Mouse (Mus musculus) liver, embryonic 16.5 days (tissue): ENCODE measurements around the gene Prrc2a. TPM values are rescaled to one million over a fixed set of nuclear protein-coding genes. Genes with fewer than 3 reads are reported as not detected.

Source experiments
- ATAC-seq: fragments of 200-750 bp; cut with Nextera tagmentation; 2 replicates; pipeline ENCODE4 v1.8.0; 2017; ENCODE audit warnings: low read depth, mild to moderate bottlenecking, moderate number of reproducible peaks, moderate library complexity
- H3K27ac ChIP-seq: fragments of 300-500 bp; sonication (generic); 2 replicates; pipeline ENCODE4 v1.5.1; 2014; ENCODE audit warnings: mild to moderate bottlenecking, low read length
- H3K27me3 ChIP-seq: fragments of 300-500 bp; sonication (generic); 2 replicates; pipeline ENCODE4 v1.6.1; 2014; ENCODE audit warnings: low read depth, low read length, mixed read lengths; ENCODE audit not compliant: control insufficient read depth, insufficient read depth
- H3K36me3 ChIP-seq: fragments of 300-500 bp; sonication (generic); 2 replicates; pipeline ENCODE4 v1.6.1; 2014; ENCODE audit warnings: mild to moderate bottlenecking; ENCODE audit not compliant: control insufficient read depth, insufficient read depth
- H3K4me1 ChIP-seq: fragments of 300-500 bp; sonication (generic); 2 replicates; pipeline ENCODE4 v1.6.1; 2014; ENCODE audit warnings: low read depth, low read length, mixed read lengths; ENCODE audit not compliant: control insufficient read depth
- H3K4me2 ChIP-seq: fragments of 300-500 bp; sonication (generic); 2 replicates; pipeline ENCODE4 v1.6.1; 2014; ENCODE audit warnings: low read depth, low read length, mixed read lengths
- H3K4me3 ChIP-seq: fragments of 300-500 bp; sonication (generic); 2 replicates; pipeline ENCODE4 v1.5.1; 2014; ENCODE audit warnings: low read depth, mild to moderate bottlenecking, low read length
- H3K9ac ChIP-seq: fragments of 300-500 bp; sonication (generic); 2 replicates; pipeline ENCODE4 v1.6.1; 2014; ENCODE audit warnings: low read depth, low read length
- H3K9me3 ChIP-seq: fragments of 300-500 bp; sonication (generic); replicated peaks from 2 replicates; pipeline ENCODE4 v1.6.1; 2016; ENCODE audit warnings: low read length; ENCODE audit not compliant: control insufficient read depth
- WGBS: fragments of 180-500 bp; shearing (Covaris S2); extraction: QIAGEN DNeasy Blood & Tissue Kit; methylation state at CpG from one replicate; pipeline ENCODE4 v1.1.7; 2014; ENCODE audit not compliant: insufficient replicate concordance; 5-methylcytosine and 5-hydroxymethylcytosine counted together
- polyA plus RNA-seq: library from polyadenylated mRNA; unstranded; fragments of >200 nt; fragmentation: Nextera tagmentation; extraction: Ambion mirVana; gene quantifications from 2 replicates; pipeline ENCODE4 v1.2.1, GENCODE M21; 2015

The Prrc2a gene
- polyA plus RNA-seq, 1 experiment from 2014 or later: 45.0 TPM

DNA sequence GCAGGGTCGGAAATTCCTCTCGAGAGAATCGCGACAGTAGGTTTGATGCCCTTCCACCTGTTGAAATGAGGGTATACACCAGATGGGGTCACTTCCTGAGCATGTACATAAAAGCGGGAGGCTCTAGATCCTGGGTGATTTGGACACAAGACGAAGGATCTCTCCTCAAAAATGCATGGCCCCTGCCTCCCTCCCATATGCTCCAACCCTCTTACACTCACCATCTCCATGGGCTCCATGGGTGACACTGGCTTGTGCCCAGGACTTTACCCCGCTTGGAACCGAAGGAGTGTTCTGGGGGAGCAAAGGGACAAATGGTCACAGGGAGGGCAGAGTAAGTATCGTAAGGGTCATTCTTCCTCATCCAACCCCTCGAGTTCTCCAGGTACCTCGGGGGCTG is 3.3 kb downstream of the Prrc2a start:
- Histone ChIP-seq H3K4me1 (peaks cover 23% of the 10 kb centered on the region), H3K9ac (no peak overlapping the region), H3K27ac (no peak overlapping the region), H3K4me3 (no peak overlapping the region), H3K9me3 (no peaks in the 10 kb centered on the region), H3K4me2 (no peak overlapping the region), H3K27me3 (no peaks in the 10 kb centered on the region), H3K36me3 (peaks cover 57% of the 10 kb centered on the region)
- WGBS: 79% methylated on average over 11 of the region's 11 CpGs
- no peak for ATAC-seq

DNA sequence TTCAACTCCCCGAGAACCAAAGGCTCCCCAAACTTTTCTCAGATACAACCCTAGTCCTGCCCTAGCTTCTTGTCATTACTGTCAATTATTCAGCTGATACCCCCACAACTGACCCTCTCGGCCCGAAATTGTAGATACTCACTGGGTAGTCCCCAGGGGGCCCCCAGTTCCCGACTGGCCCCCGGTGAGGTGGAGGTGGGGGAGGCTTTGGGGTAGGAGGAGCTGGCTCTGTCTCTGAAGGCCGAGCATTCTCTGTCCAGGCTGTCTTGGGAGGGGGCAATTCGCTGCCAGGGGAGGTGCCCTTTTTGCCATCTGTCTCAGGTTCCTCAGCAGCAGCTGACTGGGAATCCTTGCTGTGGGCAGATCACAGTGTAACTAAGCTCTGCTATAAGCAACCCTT is 5.1 kb downstream of the Prrc2a start:
- Histone ChIP-seq H3K27me3 (no peaks in the 10 kb centered on the region), H3K27ac (no peak overlapping the region), H3K4me1 (peaks cover 17% of the 10 kb centered on the region), H3K9ac (no peak overlapping the region), H3K4me3 (no peak overlapping the region), H3K4me2 (no peak overlapping the region), H3K9me3 (no peaks in the 10 kb centered on the region), H3K36me3 (peaks cover 74% of the 10 kb centered on the region)
- no peak for ATAC-seq
- 83% methylated on average over 7 of the region's 7 CpGs for WGBS

DNA sequence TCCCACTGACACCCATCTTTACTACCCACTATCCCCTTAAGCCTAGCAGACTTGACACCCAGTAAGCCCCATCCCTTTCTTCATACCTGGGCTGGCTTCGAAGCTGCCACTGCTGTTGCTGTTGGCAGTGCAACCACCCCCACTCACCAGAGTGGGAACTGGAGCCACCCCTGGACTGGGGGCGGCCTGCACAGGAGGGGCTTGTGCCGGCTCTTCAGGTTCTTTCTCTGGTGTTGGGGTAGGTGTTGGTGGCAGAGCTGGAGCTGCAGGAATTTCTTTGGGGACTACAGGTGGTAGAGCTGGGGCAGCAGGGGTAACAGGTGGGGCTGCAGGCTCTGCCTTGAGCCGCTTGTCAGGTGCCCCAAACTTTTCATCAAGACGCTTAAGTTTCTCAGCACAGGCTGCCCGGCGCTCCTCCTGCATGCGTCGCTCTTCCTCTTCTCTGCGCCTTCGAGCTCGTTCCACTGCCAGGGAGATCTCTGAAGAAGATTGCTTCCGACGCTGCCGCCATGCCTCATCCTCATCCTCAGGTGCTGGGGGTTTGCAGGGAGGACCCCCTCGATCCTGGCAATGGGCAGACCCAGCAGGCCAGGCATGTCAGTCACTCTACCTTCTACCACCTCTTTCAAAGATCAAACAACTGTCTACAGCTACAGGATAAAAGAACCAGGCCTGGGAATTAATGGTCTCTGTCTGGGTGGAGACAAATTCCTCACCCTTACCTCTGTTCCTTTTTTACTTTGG is 5.7 kb downstream of the Prrc2a start:
- ATAC-seq: no peak
- WGBS: 87% methylated on average over 16 of the region's 16 CpGs
- H3K27me3 ChIP-seq: no peaks in the 10 kb centered on the region
- no peaks in the 10 kb centered on the region for H3K9me3 ChIP-seq
- no peak overlapping the region for H3K9ac ChIP-seq
- no peak overlapping the region for H3K27ac ChIP-seq
- peaks cover 81% of the 10 kb centered on the region for H3K36me3 ChIP-seq
- H3K4me1 ChIP-seq: peaks cover 17% of the 10 kb centered on the region
- H3K4me3 ChIP-seq: no peak overlapping the region
- no peak overlapping the region for H3K4me2 ChIP-seq

DNA sequence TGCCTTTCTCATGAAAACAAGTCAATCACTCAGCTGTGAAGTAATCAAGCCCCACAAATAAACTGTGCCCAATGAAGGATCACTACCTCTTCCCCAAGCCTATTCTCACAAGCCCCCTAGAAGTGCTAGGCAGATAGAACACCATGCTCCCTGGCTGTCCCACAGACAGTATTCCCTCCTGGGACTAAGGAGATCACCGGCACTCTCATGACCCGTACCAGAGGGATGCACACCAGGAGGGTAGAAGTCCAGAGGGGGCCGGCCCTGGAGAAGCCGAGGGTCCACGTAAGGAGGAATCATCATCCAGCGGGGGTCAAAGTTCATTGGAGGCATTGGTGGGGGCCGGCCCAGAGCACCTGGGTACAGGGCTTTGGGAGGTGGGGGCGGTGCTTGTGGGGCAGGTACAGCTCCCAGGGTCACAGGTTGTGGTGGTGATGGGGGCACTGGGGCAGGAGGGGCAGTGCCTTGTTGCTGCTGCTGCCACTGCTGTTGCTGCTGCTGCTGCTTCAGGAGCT is 7.0 kb downstream of the Prrc2a start:
- H3K4me2 ChIP-seq: no peak overlapping the region
- peaks cover 7% of the 10 kb centered on the region for H3K4me1 ChIP-seq
- H3K4me3 ChIP-seq: no peak overlapping the region
- 82% methylated on average over 8 of the region's 8 CpGs for WGBS
- H3K9me3 ChIP-seq: no peaks in the 10 kb centered on the region
- H3K27me3 ChIP-seq: no peaks in the 10 kb centered on the region
- peaks cover 94% of the 10 kb centered on the region for H3K36me3 ChIP-seq
- no peak overlapping the region for H3K9ac ChIP-seq
- ATAC-seq: no peak
- no peak overlapping the region for H3K27ac ChIP-seq

DNA sequence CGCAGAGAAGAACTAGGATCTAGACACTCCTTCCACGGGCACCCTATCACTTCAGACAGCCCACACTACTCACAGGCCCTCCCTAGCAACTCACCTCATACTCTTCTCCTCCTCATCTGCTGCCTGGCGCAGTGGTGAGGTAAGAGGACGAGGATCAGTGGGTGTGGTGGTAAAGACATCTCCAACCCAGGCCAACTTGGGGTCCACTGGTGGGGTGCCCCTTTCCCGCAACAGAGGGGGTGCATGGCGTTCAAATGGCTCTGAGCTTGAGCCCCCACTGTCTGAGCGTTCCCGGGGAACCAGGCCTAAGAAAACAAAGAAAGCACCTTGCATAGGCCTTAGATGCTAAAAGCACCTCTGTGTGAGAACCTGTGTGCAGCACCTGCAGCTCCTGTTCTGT is 7.4 kb downstream of the Prrc2a start:
- H3K36me3 ChIP-seq: peaks cover 97% of the 10 kb centered on the region
- no peak overlapping the region for H3K27ac ChIP-seq
- 83% methylated on average over 8 of the region's 8 CpGs for WGBS
- ATAC-seq: no peak
- no peaks in the 10 kb centered on the region for H3K9me3 ChIP-seq
- H3K4me2 ChIP-seq: no peak overlapping the region
- no peaks in the 10 kb centered on the region for H3K27me3 ChIP-seq
- H3K4me1 ChIP-seq: peaks cover 3% of the 10 kb centered on the region; the same call in 1 of the 2 replicates
- H3K4me3 ChIP-seq: no peak overlapping the region
- H3K9ac ChIP-seq: no peak overlapping the region

DNA sequence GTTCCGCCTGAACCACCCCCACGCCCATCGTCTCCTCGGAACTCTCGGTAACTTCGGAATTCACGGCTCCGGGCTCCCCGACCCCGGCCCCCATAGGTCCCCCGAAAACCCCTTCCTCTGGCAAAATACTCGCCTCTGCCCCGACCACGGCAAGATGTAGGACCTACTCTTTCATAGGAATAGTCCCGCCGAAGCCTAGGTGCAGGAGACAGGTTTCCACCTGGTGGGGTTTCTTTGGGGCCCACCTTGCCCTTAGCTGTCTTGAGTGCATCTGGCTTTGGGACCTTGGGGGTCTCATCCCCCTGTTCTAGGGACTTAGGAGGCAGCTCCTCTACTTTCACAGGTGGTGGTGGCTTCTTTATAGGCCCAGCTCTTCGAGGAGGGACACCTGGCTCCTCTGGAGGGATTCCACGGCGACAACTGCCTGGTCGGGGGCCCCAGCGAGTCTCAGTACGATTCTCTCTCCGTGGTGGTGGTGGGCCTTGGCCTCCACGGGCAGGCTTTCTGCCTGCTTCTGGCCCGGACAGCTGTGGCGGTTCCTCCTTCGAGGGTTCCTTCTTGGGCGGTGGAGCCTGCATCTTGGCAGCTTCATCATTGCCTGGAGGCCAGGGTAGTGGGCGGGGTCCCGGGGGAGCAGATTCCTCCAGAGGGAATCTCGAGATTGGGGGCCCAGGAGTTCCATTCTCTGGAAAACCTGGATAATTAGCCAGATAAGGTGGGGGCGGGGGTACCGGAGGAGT is 8.1 kb downstream of the Prrc2a start:
- no peak overlapping the region for H3K27ac ChIP-seq
- no peak overlapping the region for H3K4me3 ChIP-seq
- H3K9me3 ChIP-seq: no peaks in the 10 kb centered on the region
- no peaks in the 10 kb centered on the region for H3K27me3 ChIP-seq
- peaks cover 96% of the 10 kb centered on the region for H3K36me3 ChIP-seq
- H3K4me1 ChIP-seq: no peaks in the 10 kb centered on the region
- WGBS: 88% methylated on average over 33 of the region's 33 CpGs
- H3K9ac ChIP-seq: no peak overlapping the region
- H3K4me2 ChIP-seq: no peak overlapping the region
- ATAC-seq: no peak

DNA sequence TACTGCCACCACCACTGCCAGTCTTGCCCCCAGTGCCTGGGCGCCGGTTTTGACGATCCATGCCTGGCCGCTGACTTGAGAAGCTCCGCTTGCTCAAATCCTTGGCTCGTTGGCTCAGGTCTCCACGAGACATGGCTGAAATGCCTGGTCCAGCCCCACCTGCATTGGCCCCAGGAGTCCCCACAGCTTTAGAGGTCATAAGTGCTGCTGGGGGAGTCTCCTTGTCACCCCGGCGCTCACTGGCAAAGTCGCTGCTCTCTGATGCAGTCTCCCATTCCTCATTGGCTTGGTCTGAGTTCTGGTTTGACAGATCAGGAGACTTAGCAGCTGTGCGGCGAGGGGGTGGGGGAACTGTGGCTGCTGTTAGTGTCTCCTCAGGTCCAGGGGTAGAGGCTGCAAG is 9.2 kb downstream of the Prrc2a start:
- Histone ChIP-seq H3K9me3 (no peaks in the 10 kb centered on the region), H3K4me2 (no peak overlapping the region), H3K4me1 (no peaks in the 10 kb centered on the region), H3K27ac (no peak overlapping the region), H3K4me3 (no peak overlapping the region), H3K36me3 (peaks cover 91% of the 10 kb centered on the region), H3K27me3 (no peaks in the 10 kb centered on the region), H3K9ac (no peak overlapping the region)
- ATAC-seq: no peak
- WGBS: 88% methylated on average over 12 of the region's 12 CpGs

DNA sequence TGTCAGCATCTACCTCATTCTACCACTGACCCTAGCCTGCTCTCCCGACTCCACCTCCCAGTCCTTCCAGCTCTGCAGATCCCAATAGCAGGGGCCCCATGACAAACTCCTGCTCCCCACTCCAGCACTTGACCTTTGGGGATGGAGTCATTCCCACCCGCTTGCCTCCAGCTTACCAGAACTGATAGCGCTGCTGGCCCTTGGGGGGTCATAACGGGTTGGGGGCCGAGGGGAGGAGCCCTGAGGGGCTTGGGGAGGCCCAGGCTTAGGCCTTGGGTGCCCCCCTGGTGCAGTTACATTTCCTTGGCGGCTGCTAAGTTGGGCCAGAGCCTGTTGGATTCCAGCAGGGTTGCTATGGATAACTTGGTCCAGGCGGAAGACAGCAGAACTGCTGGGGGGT is 10.1 kb downstream of the Prrc2a start:
- no peaks in the 10 kb centered on the region for H3K27me3 ChIP-seq
- peaks cover 91% of the 10 kb centered on the region for H3K36me3 ChIP-seq
- no peak overlapping the region for H3K4me3 ChIP-seq
- no peaks in the 10 kb centered on the region for H3K9me3 ChIP-seq
- 81% methylated on average over 7 of the region's 7 CpGs for WGBS
- no peak overlapping the region for H3K4me2 ChIP-seq
- H3K27ac ChIP-seq: no peak overlapping the region
- no peak overlapping the region for H3K9ac ChIP-seq
- H3K4me1 ChIP-seq: no peaks in the 10 kb centered on the region
- no peak for ATAC-seq

DNA sequence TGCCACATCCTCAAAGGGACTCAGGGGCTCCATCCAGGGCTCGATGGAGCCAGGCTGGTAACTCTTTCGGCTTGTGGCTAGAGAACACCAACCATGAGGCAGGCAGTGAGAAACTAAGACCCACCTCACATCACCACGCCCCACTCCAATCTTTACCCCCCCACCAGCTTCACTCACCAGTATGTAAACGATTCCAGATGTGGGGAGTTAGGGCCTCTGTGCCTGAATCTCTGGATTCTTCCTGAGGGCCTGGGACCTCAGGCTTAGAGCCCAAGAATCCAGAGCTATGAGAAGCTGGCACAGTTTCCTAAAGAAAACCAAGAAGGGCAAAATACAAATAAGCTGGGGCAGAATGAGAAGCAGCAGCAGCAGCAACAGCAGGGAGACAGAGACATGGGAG is 10.8 kb downstream of the Prrc2a start:
- Histone ChIP-seq H3K4me1 (no peaks in the 10 kb centered on the region), H3K27ac (no peak overlapping the region), H3K4me3 (no peak overlapping the region), H3K36me3 (peaks cover 90% of the 10 kb centered on the region), H3K27me3 (no peaks in the 10 kb centered on the region), H3K4me2 (no peak overlapping the region), H3K9me3 (no peaks in the 10 kb centered on the region), H3K9ac (no peak overlapping the region)
- ATAC-seq: no peak
- 82% methylated on average over 4 of the region's 4 CpGs for whole genome bisulfite sequencing
